Mouse (Mus musculus) ES-Bruce4 (cell line): ENCODE measurements around the gene Sp3.

ENCODE experiments used
- CTCF ChIP-seq: IDR thresholded peaks from one replicate; pipeline ENCODE4 v1.8.1; 2011; ENCODE audit warnings: low read depth, low read length
- EP300 ChIP-seq: IDR thresholded peaks from 2 replicates; pipeline ENCODE4 v1.6.1; 2011; ENCODE audit warnings: low read depth, low read length; ENCODE audit not compliant: insufficient read depth
- POLR2A ChIP-seq: IDR thresholded peaks from one replicate; pipeline ENCODE4 v1.8.1; 2011; ENCODE audit warnings: low read length; ENCODE audit not compliant: insufficient read depth

DNA sequence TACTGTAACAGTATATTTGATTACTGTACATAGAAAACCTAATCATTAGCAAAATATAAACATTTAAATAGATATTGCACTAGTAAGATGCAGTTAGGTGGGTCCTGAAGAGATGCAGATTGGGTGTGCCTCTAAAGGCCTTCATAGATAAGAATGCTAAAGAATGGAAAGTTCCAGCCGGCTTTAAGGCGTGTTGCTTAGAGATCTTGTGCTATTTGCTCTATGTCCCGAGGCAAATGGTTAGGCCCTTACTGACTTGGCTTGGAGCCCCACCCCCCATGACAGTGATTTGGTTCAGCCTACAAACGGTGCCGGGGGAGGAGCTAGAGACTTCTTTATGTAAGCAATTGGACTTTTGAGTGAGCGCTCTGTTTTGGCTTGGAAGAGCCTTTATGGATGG is 40.8 kb upstream of the Sp3 start:
- TF ChIP-seq CTCF (no peak), EP300 (peak; percentile 78; the same call in 1 of the 2 replicates), POLR2A (no peak)
